Mouse (Mus musculus) bone marrow macrophage, adult 2 months (primary cell): Measurements from ENCODE around the gene Wscd2. TPM values are rescaled to one million over a fixed set of nuclear protein-coding genes. Genes with fewer than 3 reads are reported as not detected.

Source experiments
- H3K27ac ChIP-seq: 2 replicates; pipeline ENCODE4 v1.5.1; 2012; ENCODE audit warnings: low read depth, low read length; ENCODE audit not compliant: insufficient read depth
- H3K4me1 ChIP-seq: 2 replicates; pipeline ENCODE4 v1.6.1; 2012; ENCODE audit warnings: low read length; ENCODE audit not compliant: control insufficient read depth, insufficient read depth
- H3K4me3 ChIP-seq: 2 replicates; pipeline ENCODE4 v1.5.1; 2012; ENCODE audit warnings: mild to moderate bottlenecking, low read length, moderate library complexity; ENCODE audit not compliant: insufficient read depth
- CTCF ChIP-seq: IDR thresholded peaks from 2 replicates; pipeline ENCODE4 v1.5.1; 2012; ENCODE audit warnings: low read depth, mild to moderate bottlenecking, low read length, moderate library complexity
- POLR2A ChIP-seq: IDR thresholded peaks from 2 replicates; pipeline ENCODE4 v1.6.1; 2012; ENCODE audit warnings: mild to moderate bottlenecking, low read depth, low read length, borderline replicate concordance
- polyA plus RNA-seq: library from polyadenylated mRNA; stranded (reverse); fragments of >200 nt; gene quantifications from 2 replicates; pipeline ENCODE4 v1.2.4, GENCODE M21; 2012; ENCODE audit not compliant: missing spikeins, insufficient read depth, insufficient read length

Gene Wscd2
- polyA plus RNA-seq, 1 experiment: not detected

DNA sequence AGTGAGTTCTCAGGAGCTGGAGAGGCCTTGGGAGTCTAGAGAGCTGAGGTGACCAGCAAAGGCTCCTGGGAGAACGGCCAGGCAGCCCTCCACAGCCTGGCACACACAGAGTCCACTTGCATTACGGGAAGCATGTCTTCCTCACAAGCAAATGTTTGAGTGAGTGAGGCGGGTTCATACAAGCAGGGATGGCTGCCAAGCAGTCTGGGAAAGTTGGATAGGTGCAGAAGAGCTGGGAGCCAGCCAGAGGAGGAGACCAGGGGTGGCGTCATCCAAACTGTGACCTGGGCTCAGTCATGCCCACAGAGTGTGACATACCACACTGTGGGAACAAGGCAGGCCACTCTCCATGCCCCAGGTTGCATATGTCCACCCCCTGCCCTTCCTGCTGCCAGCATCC lies 134.9 kb downstream of the Wscd2 start:
- Histone ChIP-seq H3K4me1 (peaks cover 15% of the 10 kb centered on the region), H3K4me3 (no peak overlapping the region), H3K27ac (no peak overlapping the region)
- no peak for TF ChIP-seq POLR2A
- TF ChIP-seq CTCF: no peak

- Histone ChIP-seq H3K4me1 (peaks cover 8% of the 10 kb centered on the region), H3K4me3 (no peak overlapping the region), H3K27ac (no peak overlapping the region)
- TF ChIP-seq POLR2A: no peak
Observed at GRCm38 (mm10) chr5:113626352-113626751, 136.2 kb downstream of the Wscd2 start.

- TF ChIP-seq CTCF (no peak), POLR2A (no peak)
- peaks cover 7% of the 10 kb centered on the region for H3K4me1 ChIP-seq
- H3K4me3 ChIP-seq: no peak overlapping the region
- no peak overlapping the region for H3K27ac ChIP-seq
Observed at GRCm38 (mm10) chr5:113626991-113627390, 136.9 kb downstream of the Wscd2 start.

DNA sequence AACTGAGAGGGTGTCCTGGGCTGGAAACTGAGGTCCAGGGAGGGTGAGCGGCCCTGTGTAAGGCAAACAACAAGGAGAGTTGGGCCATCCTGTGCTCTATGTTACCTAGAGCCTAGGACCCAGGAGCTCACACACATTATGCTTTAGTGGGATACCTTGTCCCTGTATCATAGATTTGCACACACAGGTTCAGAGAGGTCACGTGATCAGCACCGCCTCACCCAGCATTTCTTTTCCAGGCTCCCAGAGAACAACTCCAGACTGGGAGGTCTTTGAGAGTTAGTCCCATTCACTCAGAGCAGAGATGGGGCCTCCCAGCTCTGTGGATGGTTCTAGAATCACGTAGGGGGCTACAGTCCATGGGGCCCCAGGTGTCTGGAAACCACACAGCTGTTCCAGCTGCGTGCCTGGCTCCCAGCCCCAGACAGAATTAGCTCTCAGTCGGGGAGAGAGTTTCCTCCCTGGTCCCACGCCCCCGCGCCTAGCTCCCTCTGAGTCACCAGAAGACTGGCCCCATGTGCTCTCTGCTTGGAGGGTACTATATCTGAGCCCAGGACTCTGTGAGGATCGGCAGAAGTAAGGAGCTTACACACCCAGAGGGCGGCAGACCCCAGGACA lies 137.8 kb downstream of the Wscd2 start:
- TF ChIP-seq CTCF (no peak), POLR2A (no peak)
- peaks cover 7% of the 10 kb centered on the region for H3K4me1 ChIP-seq
- H3K27ac ChIP-seq: no peak overlapping the region
- H3K4me3 ChIP-seq: no peak overlapping the region

GRCm38 (mm10) chr5:113629248-113629647 lies 139.1 kb downstream of the Wscd2 start:
- TF ChIP-seq CTCF (no peak), POLR2A (no peak)
- Histone ChIP-seq H3K4me3 (no peak overlapping the region), H3K27ac (no peak overlapping the region), H3K4me1 (peaks cover 14% of the 10 kb centered on the region)

GRCm38 (mm10) chr5:113630116-113630515 lies 140.0 kb downstream of the Wscd2 start:
- Histone ChIP-seq H3K4me1 (peaks cover 22% of the 10 kb centered on the region), H3K4me3 (no peak overlapping the region), H3K27ac (no peak overlapping the region)
- TF ChIP-seq POLR2A (no peak), CTCF (no peak)

DNA sequence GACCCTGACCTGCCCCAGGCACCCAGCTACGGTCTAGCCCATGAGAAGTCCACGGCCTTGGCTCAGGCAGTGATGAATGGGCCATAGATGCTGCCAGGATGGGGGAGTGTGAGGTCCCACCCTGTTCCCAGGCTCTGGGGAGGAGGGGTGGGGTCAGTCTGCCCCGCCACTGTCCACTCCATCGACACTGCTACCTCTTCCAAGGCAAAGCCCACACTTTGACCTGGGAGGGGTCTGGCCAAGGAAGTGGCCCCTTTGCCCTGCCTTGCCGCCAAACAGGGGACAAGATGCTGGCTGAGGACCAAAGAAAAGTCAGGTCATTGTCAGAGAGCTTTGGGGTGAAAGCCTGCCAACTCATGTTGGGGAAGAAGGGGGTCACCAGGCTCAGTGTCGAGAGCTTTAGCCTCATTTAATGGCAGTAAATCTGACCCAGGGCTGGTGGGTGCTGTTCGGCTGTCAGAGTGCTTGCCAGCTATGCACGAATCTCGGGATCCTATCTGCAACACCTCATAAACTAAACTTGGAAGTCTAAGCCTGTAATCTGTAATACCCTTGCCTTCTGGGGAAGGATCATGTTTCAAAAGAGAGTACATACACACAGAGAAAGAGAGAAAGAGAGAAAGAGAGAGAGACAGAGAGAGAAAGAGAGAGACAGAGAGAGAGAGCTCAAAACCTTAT lies 143.0 kb downstream of the Wscd2 start:
- Histone ChIP-seq H3K4me3 (no peak overlapping the region), H3K4me1 (peaks cover 20% of the 10 kb centered on the region), H3K27ac (no peak overlapping the region)
- TF ChIP-seq POLR2A (no peak), CTCF (no peak)

GRCm38 (mm10) chr5:113634024-113634651 lies 144.0 kb downstream of the Wscd2 start:
- peak overlapping the region; percentile 11 for H3K4me3 ChIP-seq
- TF ChIP-seq CTCF (no peak), POLR2A (no peak)
- peaks cover 19% of the 10 kb centered on the region for H3K4me1 ChIP-seq
- H3K27ac ChIP-seq: peak overlapping the region; percentile 31

DNA sequence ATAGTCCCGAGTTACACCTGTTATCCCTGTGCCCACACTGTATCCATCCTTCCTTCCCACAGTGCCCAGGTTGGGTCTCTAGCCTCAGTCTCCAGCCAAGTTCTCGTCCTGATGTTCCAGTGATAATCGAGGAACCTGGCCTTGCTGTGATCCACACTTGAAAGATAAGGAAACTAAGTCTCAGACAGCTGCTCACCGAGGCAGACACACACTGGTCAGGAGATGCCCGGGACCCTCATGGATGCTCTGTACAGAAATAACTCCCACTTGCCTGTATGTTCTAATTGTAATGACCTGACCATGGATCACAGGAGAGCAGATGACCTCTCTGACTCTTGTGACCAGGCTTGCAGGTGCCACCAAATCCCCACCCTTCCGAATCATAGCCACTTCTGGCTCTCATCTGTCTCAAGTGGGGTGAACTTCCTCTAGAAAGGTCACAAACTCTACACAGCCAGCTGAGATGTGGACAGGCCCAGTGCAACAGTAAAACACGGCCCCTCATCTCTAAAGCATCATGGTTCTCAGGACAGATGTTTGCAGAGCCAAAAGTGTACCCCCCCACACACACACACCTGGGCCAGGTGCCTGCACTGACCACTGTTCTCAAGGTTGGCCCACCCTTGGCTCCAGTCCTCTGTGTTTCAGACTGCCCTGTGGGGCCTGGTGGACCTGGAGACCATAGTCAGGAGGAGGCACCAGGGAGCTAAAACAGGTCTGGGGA lies 144.9 kb downstream of the Wscd2 start:
- H3K4me3 ChIP-seq: no peak overlapping the region
- peaks cover 19% of the 10 kb centered on the region for H3K4me1 ChIP-seq
- H3K27ac ChIP-seq: no peak overlapping the region
- no peak for TF ChIP-seq POLR2A
- no peak for TF ChIP-seq CTCF
